Mouse (Mus musculus) spleen, embryonic (tissue): Measurements from ENCODE around the gene Prkaa1.
"Not testable (repeated sequence)": the region's sequence is repeated elsewhere in the genome, so short reads cannot be mapped to it uniquely, and the experiment has no call there.

Experiments used
- CTCF ChIA-PET: fragments of 350-600 bp; sonication (Branson Sonifier 250); formaldehyde crosslinking; loops from one replicate; lab custom pipeline; 2022; lab: Charles Lee

Prkaa1 gene

DNA sequence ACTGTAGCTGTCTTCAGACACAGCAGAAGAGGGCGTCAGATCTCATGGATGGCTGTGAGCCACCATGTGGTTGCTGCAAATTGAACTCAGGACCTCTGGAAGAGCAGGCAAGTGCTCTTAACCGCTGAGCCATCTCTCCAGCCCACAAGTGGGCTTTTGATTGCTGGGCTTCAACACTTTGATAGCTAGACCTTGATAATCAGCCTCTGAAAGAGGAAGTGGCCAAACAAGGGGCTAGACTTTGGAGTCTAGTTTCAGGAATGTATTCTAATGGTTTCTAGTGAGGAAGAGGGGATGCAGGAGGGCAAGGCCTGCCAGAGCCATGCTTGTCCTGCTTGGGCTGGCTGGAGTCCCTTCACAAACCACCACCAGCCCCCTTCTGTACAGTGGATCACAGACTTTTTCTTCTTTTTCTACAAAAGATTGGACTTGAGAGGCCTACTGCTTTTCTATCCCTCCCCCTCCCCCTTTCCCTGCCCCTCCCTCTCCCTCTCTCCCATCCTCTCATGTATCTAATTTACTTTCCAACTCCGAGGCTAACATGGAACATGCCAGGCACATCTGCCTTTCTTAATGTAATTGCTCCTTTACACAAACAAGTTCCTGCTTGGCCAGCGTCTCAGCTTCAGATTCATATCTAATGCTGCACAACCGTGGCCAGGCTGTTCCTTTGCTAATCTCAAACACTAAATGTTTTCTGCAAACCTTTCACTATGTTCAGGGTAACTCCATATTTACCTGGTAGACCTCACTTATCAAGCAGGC is 15.3 kb upstream of the Prkaa1 start:
- CTCF ChIA-PET: interaction anchor here (0.7 kb wide), 1 partner anchor 49 kb away, joined by 4 read pairs; no protein-coding TSS in a partner anchor

DNA sequence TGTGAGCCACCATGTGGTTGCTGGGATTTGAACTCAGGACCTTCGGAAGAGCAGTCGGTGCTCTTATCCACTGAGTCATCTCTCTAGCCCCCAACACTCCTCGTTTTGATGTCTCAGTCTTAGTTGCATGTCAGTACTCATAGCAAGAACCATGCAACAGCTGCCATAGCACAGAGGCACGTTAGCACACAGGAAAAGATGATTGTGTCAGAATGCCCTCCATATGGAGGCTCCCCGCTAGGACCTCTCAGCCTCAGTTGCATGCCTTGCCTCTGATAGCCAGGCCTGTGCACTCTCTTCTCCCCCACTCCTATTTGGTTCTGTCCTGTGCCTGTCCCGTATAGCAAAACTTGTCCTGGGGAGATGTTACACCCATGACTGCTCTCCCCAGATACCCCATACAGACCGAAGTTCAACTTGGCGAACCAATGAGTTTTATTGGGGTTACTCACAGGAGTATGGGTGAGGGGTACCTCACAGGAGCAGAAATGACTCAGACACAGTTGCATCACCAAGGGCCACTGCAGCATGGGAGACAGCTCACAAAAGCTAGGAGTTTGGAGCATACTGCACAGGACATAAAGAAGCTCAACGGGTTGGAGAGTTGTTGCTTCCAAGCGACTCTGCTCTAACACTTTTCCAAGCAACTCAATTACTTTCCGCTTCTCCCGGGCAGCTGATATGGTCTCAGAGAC is 14.4 kb upstream of the Prkaa1 start:
- CTCF ChIA-PET: interaction anchor here (0.7 kb wide), 1 partner anchor 48 kb away, joined by 4 read pairs; no protein-coding TSS in a partner anchor

DNA sequence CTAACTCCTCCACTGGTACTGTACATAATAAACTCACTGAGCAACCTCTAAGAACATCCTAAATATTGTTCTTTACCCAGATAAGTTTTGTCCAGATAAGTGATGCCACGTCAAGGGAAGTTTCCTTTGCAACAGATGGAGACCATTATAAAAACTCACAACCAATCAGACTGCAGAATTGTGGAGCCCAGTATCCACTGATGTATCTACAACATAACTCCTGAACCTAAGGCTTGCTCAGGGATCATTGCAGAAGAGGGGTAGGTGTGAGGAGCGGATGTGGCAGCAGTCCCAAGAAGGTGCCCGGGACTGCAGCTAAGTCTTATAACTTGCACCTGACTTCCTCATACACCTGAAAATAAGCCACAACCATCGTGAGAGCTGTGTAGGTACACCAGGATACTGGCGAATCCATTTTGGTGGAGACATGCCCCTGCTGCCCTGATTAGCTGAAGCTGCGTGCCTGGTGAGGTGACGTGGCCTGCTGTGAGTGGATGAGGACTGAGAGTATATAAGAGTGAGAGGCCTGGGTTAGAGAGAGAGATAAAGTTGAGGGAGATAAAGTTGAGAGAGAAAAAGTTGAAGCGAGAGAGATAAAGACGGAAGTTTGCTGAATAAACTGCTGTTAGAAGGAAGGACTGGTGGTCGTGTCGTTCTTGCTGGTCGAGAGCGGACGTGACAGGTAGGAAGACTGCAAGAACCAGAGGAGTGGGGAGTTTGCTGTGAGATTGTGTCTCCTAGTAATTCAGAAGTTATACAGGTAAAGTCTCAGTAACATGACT is 12.6 kb upstream of the Prkaa1 start:
- CTCF ChIA-PET: not testable (repeated sequence)

GRCm38 (mm10) chr15:5133301-5133700 is 10.4 kb upstream of the Prkaa1 start:
- CTCF ChIA-PET: no interaction called here

DNA sequence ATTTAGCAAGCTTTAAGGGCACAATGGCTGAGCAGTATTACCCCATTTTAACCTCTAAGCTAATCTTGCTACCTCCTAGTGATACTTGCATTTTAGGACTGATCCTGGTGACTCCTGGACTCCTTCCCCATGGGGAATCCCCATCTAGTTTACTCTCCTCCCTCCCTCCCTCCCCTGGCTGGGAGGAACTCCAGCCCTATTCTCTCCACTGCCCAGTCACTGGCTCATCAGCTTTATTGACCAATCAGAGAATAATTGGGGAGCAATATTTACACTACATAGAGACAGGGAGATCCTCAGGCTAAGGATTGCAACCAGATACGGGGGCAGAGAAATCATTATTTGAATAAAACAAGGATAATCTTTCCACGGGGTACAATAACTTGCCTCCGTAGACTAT is 9.5 kb upstream of the Prkaa1 start:
- CTCF ChIA-PET: interaction anchor here (0.8 kb wide), 1 partner anchor 1918 kb away, joined by 3 read pairs; no protein-coding TSS in a partner anchor

DNA sequence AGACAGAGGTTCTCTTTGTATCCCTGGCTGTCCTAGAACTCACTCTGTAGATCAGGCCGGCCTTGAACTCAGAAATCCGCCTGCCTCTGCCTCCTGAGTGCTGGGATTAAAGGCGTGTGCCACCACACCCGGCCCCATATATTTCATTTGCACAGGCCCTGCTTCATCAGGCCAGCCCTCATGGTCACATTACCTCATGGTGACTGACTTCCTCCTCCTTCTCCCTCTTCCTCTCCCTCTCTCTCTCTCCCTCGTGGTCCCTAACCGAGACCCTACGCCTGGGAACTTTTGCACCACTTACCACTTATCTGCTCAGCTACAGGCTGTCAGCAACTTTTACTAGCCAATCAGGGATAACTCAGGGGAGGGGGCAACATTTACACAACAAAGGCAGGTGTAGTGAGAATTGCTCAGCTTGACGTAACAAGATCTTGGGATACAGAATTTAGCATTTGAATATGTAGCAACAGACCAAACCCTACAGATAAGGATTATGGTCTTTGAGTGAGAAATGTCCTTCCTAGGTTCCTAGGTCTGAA is 8.6 kb upstream of the Prkaa1 start:
- CTCF ChIA-PET: no interaction called here

GRCm38 (mm10) chr15:5138021-5138856 is 5.4 kb upstream of the Prkaa1 start:
- CTCF ChIA-PET: interaction anchor here (0.6 kb wide), 1 partner anchor 36 kb away, joined by 3 read pairs; no protein-coding TSS in a partner anchor

DNA sequence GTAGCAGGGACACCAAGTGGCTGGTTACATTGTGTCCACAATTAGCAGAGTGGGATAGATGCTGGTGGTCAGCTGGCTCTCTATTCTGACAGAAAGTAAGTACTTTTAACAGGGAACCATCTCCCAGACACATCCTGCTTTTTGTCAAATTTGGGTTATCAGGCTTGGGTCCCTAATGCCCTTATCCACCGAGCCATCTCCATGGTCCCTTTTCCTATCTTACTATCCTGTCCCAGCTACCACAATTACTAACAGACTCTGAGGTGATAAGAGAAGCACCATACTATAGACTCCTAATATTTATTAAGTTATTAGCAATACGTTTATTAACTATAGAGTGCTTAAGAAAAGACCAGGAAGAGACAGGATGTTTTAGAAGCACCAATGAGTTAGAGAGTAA is 4.3 kb upstream of the Prkaa1 start:
- CTCF ChIA-PET: no interaction called here

- CTCF ChIA-PET: no interaction called here
Observed at GRCm38 (mm10) chr15:5139863-5140262, 3.8 kb upstream of the Prkaa1 start.

GRCm38 (mm10) chr15:5140357-5140756 is 3.3 kb upstream of the Prkaa1 start:
- CTCF ChIA-PET: no interaction called here

GRCm38 (mm10) chr15:5142047-5142446 is 1.6 kb upstream of the Prkaa1 start:
- CTCF ChIA-PET: interaction anchor here (1.1 kb wide), 1 partner anchor 43 kb away, joined by 4 read pairs; no protein-coding TSS in a partner anchor

DNA sequence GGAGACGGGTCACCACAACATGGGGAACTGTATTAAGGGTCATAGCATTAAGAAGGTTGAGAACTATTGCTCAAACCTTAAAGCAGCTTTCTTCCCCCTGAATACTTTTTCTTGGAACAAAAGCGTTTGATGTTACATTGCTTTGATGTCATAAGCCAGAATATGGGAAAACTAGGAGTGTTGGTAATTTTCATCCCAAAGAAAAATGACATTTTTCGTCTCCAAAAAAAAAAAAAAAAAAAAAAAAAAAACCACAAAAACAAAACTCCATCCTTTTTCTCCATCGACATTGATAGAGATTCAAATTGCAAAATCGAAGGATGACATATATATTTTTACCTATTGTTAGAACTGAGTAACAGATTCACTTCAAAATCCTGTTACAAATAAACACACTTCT is 947 bp upstream of the Prkaa1 start:
- CTCF ChIA-PET: interaction anchor here (1.1 kb wide), 1 partner anchor 42 kb away, joined by 4 read pairs; no protein-coding TSS in a partner anchor

- CTCF ChIA-PET: interaction anchor here (0.5 to 0.8 kb wide), 2 partner anchors 26 to 32 kb away, joined by 3 to 4 read pairs; no protein-coding TSS in a partner anchor
Observed at GRCm38 (mm10) chr15:5144021-5144778, 539 bp downstream of the Prkaa1 start.

- CTCF ChIA-PET: interaction anchor here (0.7 kb wide), 1 partner anchor 1565 kb away, joined by 3 read pairs; no protein-coding TSS in a partner anchor
Observed at GRCm38 (mm10) chr15:5145196-5145945, 1.7 kb downstream of the Prkaa1 start.

DNA sequence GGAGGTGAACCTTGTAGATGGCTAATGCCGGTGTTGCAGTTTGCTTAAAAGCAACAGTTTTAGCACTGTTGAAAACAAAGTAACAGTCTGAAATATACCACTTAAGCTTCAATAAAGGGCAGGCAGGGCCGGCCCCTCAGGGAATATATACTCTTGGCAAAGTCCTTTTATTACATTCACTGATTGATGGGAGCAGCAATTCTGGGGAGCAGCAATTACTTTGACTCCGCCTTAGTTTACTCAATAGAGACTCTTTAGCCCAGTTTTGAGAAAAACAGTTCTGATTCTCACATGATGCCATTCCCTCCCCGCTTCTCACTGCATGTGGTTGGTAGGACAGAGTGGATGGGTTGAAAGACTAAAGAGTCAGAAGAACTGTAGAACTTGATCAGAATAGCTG is 5.5 kb downstream of the Prkaa1 start:
- CTCF ChIA-PET: no interaction called here

DNA sequence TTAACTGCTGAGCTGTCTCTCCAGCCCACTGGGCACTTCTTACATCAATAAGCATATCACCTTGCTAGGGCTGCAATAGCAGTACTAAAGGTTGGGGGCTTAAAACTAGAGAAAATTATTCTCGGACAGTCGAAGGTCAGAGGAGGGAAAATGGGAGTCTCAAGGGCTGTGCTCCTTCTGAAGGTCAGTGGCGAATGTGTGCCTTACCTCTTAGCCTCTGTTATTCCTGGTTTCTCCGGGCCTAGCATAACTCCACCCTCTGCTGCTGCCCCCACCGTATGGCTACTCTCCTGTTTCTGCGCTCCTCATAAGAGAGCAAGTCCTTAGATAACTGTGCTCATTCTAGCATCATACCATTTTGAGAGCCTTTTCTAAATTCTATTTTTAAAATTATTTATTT is 8.5 kb downstream of the Prkaa1 start:
- CTCF ChIA-PET: no interaction called here

DNA sequence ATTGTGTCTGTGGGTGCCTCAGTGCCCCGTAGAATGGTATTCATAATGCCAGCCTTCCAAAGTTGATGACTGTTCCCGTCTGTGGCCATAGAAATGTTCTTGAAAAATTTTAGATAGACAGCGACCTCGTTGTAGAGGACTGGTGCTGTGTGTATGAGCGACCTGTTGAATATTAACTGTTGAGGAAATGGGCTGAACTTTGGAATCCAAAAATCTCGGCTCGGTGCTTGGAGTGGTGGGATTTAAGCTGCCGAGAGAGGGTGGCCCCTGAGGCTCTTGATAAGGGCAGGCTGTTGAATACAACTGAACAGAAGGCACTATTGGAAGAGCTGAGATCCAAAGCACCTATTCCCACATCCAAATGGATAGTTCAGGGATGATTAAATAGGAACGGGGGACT is 11.0 kb downstream of the Prkaa1 start:
- CTCF ChIA-PET: no interaction called here

GRCm38 (mm10) chr15:5155093-5155492 is 11.4 kb downstream of the Prkaa1 start:
- CTCF ChIA-PET: no interaction called here

- CTCF ChIA-PET: no interaction called here
Observed at GRCm38 (mm10) chr15:5156355-5156754, 12.7 kb downstream of the Prkaa1 start.
